Mouse (Mus musculus): ENCODE measurements at regions not wholly inside any gene's neighbourhood (a gene's known extent, or its start where the extent isn't known, plus 50 kb on each side); places are given as distances from the start of the nearest gene placed in this dataset.

- TF ChIP-seq CHD1 (IDR thresholded peaks at IDR 0.05; ENCODE audit: low read depth, low read length) (no peak), POLR2A (IDR thresholded peaks at IDR 0.05; ENCODE audit: low read depth, low read length) (no peak), KAT2A (IDR thresholded peaks at IDR 0.05; ENCODE audit: insufficient replicate concordance, low read length) (no peak), POLR2AphosphoS2 (IDR thresholded peaks at IDR 0.05; ENCODE audit: low read depth, low read length) (no peak), MAX (IDR thresholded peaks at IDR 0.05; ENCODE audit: low read length) (no peak), EP300 (IDR thresholded peaks at IDR 0.05; ENCODE audit: low read length) (no peak), CTCF (conservative IDR thresholded peaks at IDR 0.05 in 1 of 2, IDR thresholded peaks at IDR 0.05 in 1 of 2; ENCODE audit: low read depth in 2 of 2, low read length in 2 of 2) (no peak), ZC3H11A (IDR thresholded peaks at IDR 0.05; ENCODE audit: low read depth, low read length) (no peak), IRF4 (IDR thresholded peaks at IDR 0.05; ENCODE audit: low read depth, low read length) (no peak)
Observed at GRCm38 (mm10) chr14:103932170-103932569, 88.0 kb upstream of the Ednrb start.

All from CH12.LX (cell line).